18 mouse cellular contexts compared by ENCODE assay signal in genomic region chr9:47957881-47958280, GRCm38 (mm10).
DNase-seq lines count a peak whose midpoint lies in the region; ATAC-seq and TF ChIP-seq lines count a peak whose summit lies in the region.
"Had no signal": no experiment of that assay in that cellular context is flagged by ENCODE, and none has a peak within 500 bp of the region (broad histone marks: within the 10 kb centered on the region; RNA-seq: fewer than 3 reads in every experiment).

No protein-coding gene starts in this region.

- TF ChIP-seq CTCF in brain, embryonic 14.5 days (IDR thresholded peaks at IDR 0.05; ENCODE audit: borderline replicate concordance, extremely low read depth, insufficient read depth, insufficient read length), result no peak

- peak; percentile 93 for ATAC-seq in frontal cortex, adult (ENCODE audit: low TSS enrichment)
- ATAC-seq in granulocyte monocyte progenitor cell, adult 5-6 weeks (replicated peaks; ENCODE audit: poor library complexity, severe bottlenecking), result no peak
- ATAC-seq: activated CD4-positive, CD25-positive, alpha-beta regulatory T cell, adult 4 months; hindbrain, postnatal 0 days; lung, postnatal 0 days; midbrain, embryonic 15.5 days; Patski had no signal

- no peak for TF ChIP-seq POLR2A in brain, embryonic 14.5 days (IDR thresholded peaks at IDR 0.05; ENCODE audit: borderline replicate concordance, extremely low read depth, insufficient read depth, insufficient read length, poor library complexity, severe bottlenecking)

- DNase-seq in frontal cortex, postnatal 25 days (ENCODE audit: low spot score in 2 of 2), result no peak
- DNase-seq in brain, embryonic 14.5 days (ENCODE audit: low read depth), result peak; percentile 63
- peak; percentile 52 to 78 for DNase-seq in left cerebral cortex, adult 9 months (ENCODE audit: low spot score in 2 of 2)
- peak; percentile 19 for DNase-seq in right cerebral cortex, postnatal 14 days
- DNase-seq in embryo, embryonic 9.5 days (ENCODE audit: extremely low spot score), result no peak
- DNase-seq: adrenal gland, postnatal 25 days; cerebellum, adult 9-10 months; embryo, embryonic 11 days; kidney, adult 11 months; kidney, postnatal 10 days; retina, postnatal 1 day had no signal

Comparison
In these comparisons a context has a peak if more than half of its experiments do, and no peak if none do; other contexts are left out.
1. DNase-seq: peak in brain, embryonic 14.5 days (single experiment), left cerebral cortex, adult 9 months (2 of 2) and right cerebral cortex, postnatal 14 days (single experiment); none in frontal cortex, postnatal 25 days (0 of 2) and embryo, embryonic 9.5 days (single experiment).